In genomic region chr6:39434111-39434885, GRCm38 (mm10) we compare ENCODE assay signal across 17 mouse cellular contexts. TPM values are rescaled to one million over a fixed set of nuclear protein-coding genes. Genes with fewer than 3 reads are reported as not detected.
DNase-seq lines count a peak whose midpoint lies in the region; ATAC-seq and TF ChIP-seq lines count a peak whose summit lies in the region.
"Had no signal": no experiment of that assay in that cellular context is flagged by ENCODE, and none has a peak within 500 bp of the region (broad histone marks: within the 10 kb centered on the region; RNA-seq: fewer than 3 reads in every experiment).

No protein-coding gene starts in this region.

- no peak for TF ChIP-seq CTCF in bone marrow, adult 2 months (IDR thresholded peaks at IDR 0.05; ENCODE audit: control insufficient read depth, insufficient read depth, low read length)
- no peak for TF ChIP-seq CTCF in small intestine, adult 2 months (IDR thresholded peaks at IDR 0.05; ENCODE audit: extremely low read depth, insufficient read length, insufficient replicate concordance, low read depth, low read length)

- ATAC-seq in midbrain, embryonic 12.5 days (ENCODE audit: low FRiP score, low read depth), result no peak
- no peak for ATAC-seq in midbrain, embryonic 16.5 days
- ATAC-seq in liver, embryonic 12.5 days, result peak; percentile 48
- ATAC-seq: forebrain, embryonic 13.5 days; lung, postnatal 0 days had no signal

- no peaks in the 10 kb centered on the region for H3K36me3 ChIP-seq in midbrain, embryonic 12.5 days
- no peaks in the 10 kb centered on the region for H3K36me3 ChIP-seq in midbrain, embryonic 16.5 days (ENCODE audit: control insufficient read depth, insufficient read depth, low read length)
- H3K36me3 ChIP-seq in liver, embryonic 12.5 days, result no peaks in the 10 kb centered on the region
- H3K36me3 ChIP-seq in small intestine, adult 2 months (ENCODE audit: control insufficient read depth, insufficient read depth, low read length), result no peaks in the 10 kb centered on the region
- H3K36me3 ChIP-seq: heart, embryonic 10.5 days; limb, embryonic 13.5 days had no signal

- DNase-seq in Muller cell, postnatal 12 days (ENCODE audit: inconsistent ontology term), result no peak
- no peak for DNase-seq in frontal cortex, postnatal 25 days (ENCODE audit: low spot score in 2 of 2)
- DNase-seq: adrenal gland, postnatal 36 days; cerebellum, adult 9-11 months; heart, postnatal 10 days; kidney, postnatal 4 days had no signal

- H3K4me1 ChIP-seq in midbrain, embryonic 12.5 days, result 0 out of 2 replicates have a peak, but pooled peaks cover 8% of the 10 kb centered on the region
- no peaks in the 10 kb centered on the region for H3K4me1 ChIP-seq in midbrain, embryonic 16.5 days (ENCODE audit: control insufficient read depth, insufficient read depth, low read length)
- H3K4me1 ChIP-seq in bone marrow, adult 2 months (ENCODE audit: control insufficient read depth, insufficient read depth, low read length), result peaks cover 2% of the 10 kb centered on the region; the same call in 1 of the 2 replicates
- H3K4me1 ChIP-seq in liver, embryonic 12.5 days, result peaks cover 58% of the 10 kb centered on the region
- H3K4me1 ChIP-seq in small intestine, adult 2 months (ENCODE audit: control insufficient read depth, insufficient read depth, insufficient read length, low read length), result peaks cover 23% of the 10 kb centered on the region; the same call in 1 of the 2 replicates
- H3K4me1 ChIP-seq: forebrain, embryonic 13.5 days; heart, embryonic 10.5 days; limb, embryonic 13.5 days had no signal

- no peaks in the 10 kb centered on the region for H3K27me3 ChIP-seq in midbrain, embryonic 12.5 days
- H3K27me3 ChIP-seq in midbrain, embryonic 16.5 days (ENCODE audit: control insufficient read depth, insufficient read depth, low read depth, low read length), result no peaks in the 10 kb centered on the region
- H3K27me3 ChIP-seq in liver, embryonic 12.5 days (replicated peaks), result 0 out of 2 replicates have a peak, but pooled peaks cover 2% of the 10 kb centered on the region
- no peaks in the 10 kb centered on the region for H3K27me3 ChIP-seq in small intestine, adult 2 months (ENCODE audit: control insufficient read depth, insufficient read depth, low read length)
- H3K27me3 ChIP-seq: forebrain, embryonic 13.5 days; limb, embryonic 13.5 days had no signal

- 93% methylated on average over 2 of the region's 2 CpGs for WGBS in midbrain, embryonic 12.5 days
- 92% methylated on average over 2 of the region's 2 CpGs for WGBS in midbrain, embryonic 16.5 days
- 59% methylated on average over 2 of the region's 2 CpGs for WGBS in bone marrow, adult 2 months
- 35% methylated on average over 2 of the region's 2 CpGs for WGBS in liver, embryonic 12.5 days (ENCODE audit: insufficient replicate concordance)
- WGBS in small intestine, adult 2 months, result 32% methylated on average over 2 of the region's 2 CpGs

- H3K9me3 ChIP-seq in midbrain, embryonic 12.5 days, result no peaks in the 10 kb centered on the region
- H3K9me3 ChIP-seq in midbrain, embryonic 16.5 days (replicated peaks; ENCODE audit: control insufficient read depth, low read length, poor library complexity, severe bottlenecking), result no peaks in the 10 kb centered on the region
- H3K9me3 ChIP-seq in liver, embryonic 12.5 days (replicated peaks), result no peaks in the 10 kb centered on the region
- H3K9me3 ChIP-seq: forebrain, embryonic 13.5 days; heart, embryonic 10.5 days; limb, embryonic 13.5 days; megakaryocyte, embryonic 14.5 days had no signal

- H3K9ac ChIP-seq in midbrain, embryonic 12.5 days (replicated peaks), result no peak overlapping the region
- H3K9ac ChIP-seq in midbrain, embryonic 16.5 days (ENCODE audit: low read depth, low read length), result no peak overlapping the region
- no peak overlapping the region for H3K9ac ChIP-seq in liver, embryonic 12.5 days
- H3K9ac ChIP-seq: forebrain, embryonic 13.5 days; limb, embryonic 13.5 days had no signal

- TF ChIP-seq POLR2A in bone marrow, adult 2 months (IDR thresholded peaks at IDR 0.05; ENCODE audit: borderline replicate concordance, control insufficient read depth, low read depth, low read length), result no peak
- TF ChIP-seq POLR2A in small intestine, adult 2 months (IDR thresholded peaks at IDR 0.05; ENCODE audit: low read depth, low read length), result no peak

- no peak overlapping the region for H3K4me3 ChIP-seq in midbrain, embryonic 12.5 days
- H3K4me3 ChIP-seq in midbrain, embryonic 16.5 days (ENCODE audit: low read depth, low read length), result no peak overlapping the region
- H3K4me3 ChIP-seq in bone marrow, adult 2 months (replicated peaks; ENCODE audit: control insufficient read depth, low read depth, low read length), result no peak overlapping the region
- no peak overlapping the region for H3K4me3 ChIP-seq in liver, embryonic 12.5 days
- no peak overlapping the region for H3K4me3 ChIP-seq in small intestine, adult 2 months (ENCODE audit: low read depth, low read length)
- H3K4me3 ChIP-seq: forebrain, embryonic 13.5 days; heart, embryonic 10.5 days; limb, embryonic 13.5 days; megakaryocyte, embryonic 14.5 days; myocyte had no signal

- H3K27ac ChIP-seq in midbrain, embryonic 12.5 days (replicated peaks), result peak overlapping the region; percentile 21; the same call in 1 of the 2 replicates
- no peak overlapping the region for H3K27ac ChIP-seq in midbrain, embryonic 16.5 days (ENCODE audit: low read length)
- peak overlapping the region; percentile 51 for H3K27ac ChIP-seq in bone marrow, adult 2 months (ENCODE audit: control insufficient read depth, insufficient read depth, low read depth, low read length, poor library complexity)
- peak overlapping the region; percentile 72 for H3K27ac ChIP-seq in liver, embryonic 12.5 days
- peak overlapping the region; percentile 76 for H3K27ac ChIP-seq in small intestine, adult 2 months (ENCODE audit: insufficient read depth, low read depth, low read length)
- H3K27ac ChIP-seq: forebrain, embryonic 13.5 days; heart, embryonic 10.5 days; limb, embryonic 13.5 days had no signal

- no peak overlapping the region for H3K4me2 ChIP-seq in midbrain, embryonic 12.5 days (replicated peaks)
- no peak overlapping the region for H3K4me2 ChIP-seq in midbrain, embryonic 16.5 days (ENCODE audit: low read length)
- peak overlapping the region; percentile 6; the same call in 1 of the 2 replicates for H3K4me2 ChIP-seq in liver, embryonic 12.5 days
- H3K4me2 ChIP-seq: forebrain, embryonic 13.5 days; limb, embryonic 13.5 days had no signal

RNA-seq across cellular contexts. Expression of gene Mkrn1, which starts 14.0 kb away (rescaled TPM):
- 167 and 184 TPM in 2 replicates for polyA plus RNA-seq in midbrain, embryonic 12.5 days (2016; fragmentation: Nextera tagmentation; extraction: Ambion mirVana)
- polyA plus RNA-seq in midbrain, embryonic 16.5 days (2015; fragmentation: Nextera tagmentation; extraction: Ambion mirVana), result 258 and 268 TPM in 2 replicates
- polyA plus RNA-seq in bone marrow, adult 2 months (2011; ENCODE audit: insufficient read depth, insufficient read length, low replicate concordance, missing spikeins), result 291 and 446 TPM in 2 replicates
- polyA plus RNA-seq in liver, embryonic 12.5 days (2016; fragmentation: Nextera tagmentation; extraction: Ambion mirVana), result 160 and 163 TPM in 2 replicates
- polyA plus RNA-seq in small intestine, adult 2 months (2012; rRNA removed), result 55.7 and 124 TPM in 2 replicates

RNA-seq across cellular contexts. Expression of gene Rab19, which starts 53.3 kb away (rescaled TPM):
- 0.20 and 0.26 TPM in 2 replicates for polyA plus RNA-seq in midbrain, embryonic 12.5 days (2016; fragmentation: Nextera tagmentation; extraction: Ambion mirVana)
- 0.35 TPM in 1 of 2 replicates, not detected in the other for polyA plus RNA-seq in midbrain, embryonic 16.5 days (2015; fragmentation: Nextera tagmentation; extraction: Ambion mirVana)
- 2.3 and 2.9 TPM in 2 replicates for polyA plus RNA-seq in bone marrow, adult 2 months (2011; ENCODE audit: insufficient read depth, insufficient read length, low replicate concordance, missing spikeins)
- 0.11 and 0.27 TPM in 2 replicates for polyA plus RNA-seq in liver, embryonic 12.5 days (2016; fragmentation: Nextera tagmentation; extraction: Ambion mirVana)
- 1.9 and 8.3 TPM in 2 replicates for polyA plus RNA-seq in small intestine, adult 2 months (2012; rRNA removed)
- polyA plus RNA-seq: myocyte had no signal

RNA-seq across cellular contexts. Expression of gene Slc37a3, which starts 56.8 kb away (rescaled TPM):
- polyA plus RNA-seq in midbrain, embryonic 12.5 days (2016; fragmentation: Nextera tagmentation; extraction: Ambion mirVana), result 52.6 and 53.0 TPM in 2 replicates
- polyA plus RNA-seq in midbrain, embryonic 16.5 days (2015; fragmentation: Nextera tagmentation; extraction: Ambion mirVana), result 64.9 and 67.9 TPM in 2 replicates
- polyA plus RNA-seq in bone marrow, adult 2 months (2011; ENCODE audit: insufficient read depth, insufficient read length, low replicate concordance, missing spikeins), result 9.4 and 13.6 TPM in 2 replicates
- polyA plus RNA-seq in liver, embryonic 12.5 days (2016; fragmentation: Nextera tagmentation; extraction: Ambion mirVana), result 8.0 and 10.3 TPM in 2 replicates
- 9.1 and 13.2 TPM in 2 replicates for polyA plus RNA-seq in small intestine, adult 2 months (2012; rRNA removed)
